Mouse (Mus musculus) limb, embryonic 15.5 days (tissue): ENCODE data around the gene Lrp1. TPM values are rescaled to one million over a fixed set of nuclear protein-coding genes. Genes with fewer than 3 reads are reported as not detected.

Experiments used
- ATAC-seq: fragments of 200-750 bp; cut with Nextera tagmentation; 2 replicates; pipeline ENCODE4 v1.8.0; 2017; ENCODE audit warnings: low read depth, moderate TSS enrichment; ENCODE audit not compliant: insufficient number of reproducible peaks, low FRiP score, low TSS enrichment
- H3K27ac ChIP-seq: fragments of 300-500 bp; sonication (generic); 2 replicates; pipeline ENCODE4 v1.5.1; 2015; ENCODE audit warnings: moderate library complexity, mild to moderate bottlenecking, inconsistent platforms
- H3K27me3 ChIP-seq: fragments of 300-500 bp; sonication (generic); 2 replicates; pipeline ENCODE4 v1.6.1; 2015; ENCODE audit warnings: inconsistent platforms
- H3K36me3 ChIP-seq: fragments of 300-500 bp; sonication (generic); 2 replicates; pipeline ENCODE4 v1.6.1; 2015; ENCODE audit warnings: inconsistent platforms
- H3K4me1 ChIP-seq: fragments of 300-500 bp; sonication (generic); 2 replicates; pipeline ENCODE4 v1.6.1; 2015; ENCODE audit warnings: inconsistent platforms
- H3K4me2 ChIP-seq: fragments of 300-500 bp; sonication (generic); 2 replicates; pipeline ENCODE4 v1.6.1; 2015; ENCODE audit warnings: mild to moderate bottlenecking, inconsistent platforms
- H3K4me3 ChIP-seq: fragments of 300-500 bp; sonication (generic); 2 replicates; pipeline ENCODE4 v1.5.1; 2015; ENCODE audit warnings: mild to moderate bottlenecking, inconsistent platforms
- H3K9ac ChIP-seq: fragments of 300-500 bp; sonication (generic); 2 replicates; pipeline ENCODE4 v1.6.1; 2015; ENCODE audit warnings: inconsistent platforms
- H3K9me3 ChIP-seq: fragments of 300-500 bp; sonication (generic); 2 replicates; pipeline ENCODE4 v1.6.1; 2016; ENCODE audit warnings: inconsistent platforms
- WGBS: fragments of 180-500 bp; shearing (Covaris S2); methylation state at CpG from one replicate; pipeline ENCODE4 v1.1.7; 2015; 5-methylcytosine and 5-hydroxymethylcytosine counted together
- polyA plus RNA-seq: library from polyadenylated mRNA; unstranded; fragments of >200 nt; fragmentation: Nextera tagmentation; extraction: Ambion mirVana; gene quantifications from 2 replicates; pipeline ENCODE4 v1.2.1, GENCODE M21; 2015

Gene Lrp1
- 146 and 148 TPM in 2 replicates for polyA plus RNA-seq

- peak; percentile 80 for ATAC-seq
- no peaks in the 10 kb centered on the region for H3K9me3 ChIP-seq
- no peaks in the 10 kb centered on the region for H3K27me3 ChIP-seq
- H3K4me1 ChIP-seq = peaks cover 45% of the 10 kb centered on the region
- peak within 1 kb of the TSS; percentile 80 for H3K9ac ChIP-seq
- H3K27ac ChIP-seq = peak within 1 kb of the TSS; percentile 98
- 0% methylated on average over 24 of the region's 32 CpGs for WGBS
- peak within 1 kb of the TSS; percentile 86 for H3K4me2 ChIP-seq
- H3K4me3 ChIP-seq = peak within 1 kb of the TSS; percentile 78
- no peaks in the 10 kb centered on the region; the same call in 1 of the 2 replicates for H3K36me3 ChIP-seq
These were observed at the start of gene Lrp1 for GRCm38 (mm10) chr10:127620406-127621190. Gene Lrp1 (minus strand): TSS chr10:127621148.

GRCm38 (mm10) chr10:127670185-127670584 lies 49.2 kb upstream of the Lrp1 start:
- no peak for ATAC-seq
- Histone ChIP-seq H3K27ac (peak overlapping the region; percentile 99; the same call in 1 of the 2 replicates), H3K9ac (no peak overlapping the region), H3K4me2 (no peak overlapping the region), H3K36me3 (no peaks in the 10 kb centered on the region), H3K4me1 (peaks cover 36% of the 10 kb centered on the region), H3K9me3 (no peaks in the 10 kb centered on the region), H3K27me3 (no peaks in the 10 kb centered on the region), H3K4me3 (no peak overlapping the region)
- WGBS = 73% methylated on average over 2 of the region's 2 CpGs

- Histone ChIP-seq H3K36me3 (peaks cover 6% of the 10 kb centered on the region), H3K27ac (peak overlapping the region; percentile 99), H3K4me2 (peak overlapping the region; percentile 72), H3K9me3 (no peaks in the 10 kb centered on the region), H3K4me1 (peaks cover 46% of the 10 kb centered on the region), H3K9ac (no peak overlapping the region), H3K4me3 (peak overlapping the region; percentile 74), H3K27me3 (no peaks in the 10 kb centered on the region)
- no peak for ATAC-seq
- 5% methylated on average over 7 of the region's 7 CpGs for WGBS
These were observed 48.2 kb upstream of the Lrp1 start for GRCm38 (mm10) chr10:127669170-127669569.

DNA sequence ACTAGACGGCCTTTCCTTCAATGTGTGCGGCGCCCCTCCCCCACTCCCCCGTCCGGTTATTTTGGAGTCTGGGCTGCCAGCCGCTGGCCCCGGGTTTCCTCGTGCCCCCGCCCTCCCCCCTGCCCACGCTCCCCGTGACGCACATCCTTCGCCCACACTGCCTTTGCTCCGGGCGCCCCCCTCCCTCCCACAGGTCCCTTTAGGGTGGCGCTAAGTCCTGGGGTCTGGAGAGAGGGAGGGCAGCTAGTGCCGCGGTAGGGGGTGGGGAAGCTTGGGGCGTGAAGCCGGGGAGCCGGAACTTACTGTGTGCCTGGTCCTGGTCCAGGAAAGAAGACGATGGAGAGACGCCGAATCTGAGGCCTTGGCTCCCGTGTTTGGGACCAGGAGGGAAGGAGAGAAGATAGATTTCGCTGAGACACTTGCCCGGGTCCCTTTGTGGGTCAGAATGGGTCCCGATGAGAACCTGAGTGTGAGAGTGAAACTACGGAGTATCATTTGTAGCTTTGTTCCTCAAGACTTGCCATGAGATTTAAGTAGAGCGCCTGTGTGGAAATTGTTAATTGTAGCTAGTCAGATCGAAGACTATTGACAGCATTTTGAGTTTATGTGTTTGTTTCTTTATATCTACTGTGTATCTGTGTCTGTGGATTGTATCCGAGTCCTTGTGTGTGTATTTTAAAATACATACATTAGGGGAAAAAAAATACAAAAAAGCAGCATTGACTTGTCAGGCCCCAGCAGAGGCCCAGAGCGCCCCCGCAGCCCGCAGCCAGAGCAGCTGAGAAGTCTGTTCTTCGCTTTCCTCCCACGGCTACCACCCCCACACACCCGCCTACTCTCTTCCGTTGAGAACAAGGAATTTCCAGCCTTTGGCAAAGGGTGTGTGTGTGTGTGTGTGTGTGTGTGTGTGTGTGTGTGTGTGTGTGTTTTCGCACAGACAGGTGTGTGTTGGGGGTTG lies 47.4 kb upstream of the Lrp1 start, which contains the start of gene Nab2:
Gene Nab2 (minus strand): TSS at position 476 of the 958 bp plus-strand sequence.
- H3K27ac ChIP-seq = peak within 1 kb of the TSS; percentile 99
- peak within 1 kb of the TSS; percentile 72 for H3K4me2 ChIP-seq
- peak within 1 kb of the TSS; percentile 74 for H3K4me3 ChIP-seq
- peaks cover 13% of the 10 kb centered on the region for H3K36me3 ChIP-seq
- H3K9me3 ChIP-seq = no peaks in the 10 kb centered on the region
- under 1% methylated on average over 35 of the region's 40 CpGs for WGBS
- ATAC-seq = peak; percentile 58
- H3K9ac ChIP-seq = peak within 1 kb of the TSS; percentile 79; the same call in 1 of the 2 replicates
- H3K4me1 ChIP-seq = peaks cover 54% of the 10 kb centered on the region
- H3K27me3 ChIP-seq = no peaks in the 10 kb centered on the region

DNA sequence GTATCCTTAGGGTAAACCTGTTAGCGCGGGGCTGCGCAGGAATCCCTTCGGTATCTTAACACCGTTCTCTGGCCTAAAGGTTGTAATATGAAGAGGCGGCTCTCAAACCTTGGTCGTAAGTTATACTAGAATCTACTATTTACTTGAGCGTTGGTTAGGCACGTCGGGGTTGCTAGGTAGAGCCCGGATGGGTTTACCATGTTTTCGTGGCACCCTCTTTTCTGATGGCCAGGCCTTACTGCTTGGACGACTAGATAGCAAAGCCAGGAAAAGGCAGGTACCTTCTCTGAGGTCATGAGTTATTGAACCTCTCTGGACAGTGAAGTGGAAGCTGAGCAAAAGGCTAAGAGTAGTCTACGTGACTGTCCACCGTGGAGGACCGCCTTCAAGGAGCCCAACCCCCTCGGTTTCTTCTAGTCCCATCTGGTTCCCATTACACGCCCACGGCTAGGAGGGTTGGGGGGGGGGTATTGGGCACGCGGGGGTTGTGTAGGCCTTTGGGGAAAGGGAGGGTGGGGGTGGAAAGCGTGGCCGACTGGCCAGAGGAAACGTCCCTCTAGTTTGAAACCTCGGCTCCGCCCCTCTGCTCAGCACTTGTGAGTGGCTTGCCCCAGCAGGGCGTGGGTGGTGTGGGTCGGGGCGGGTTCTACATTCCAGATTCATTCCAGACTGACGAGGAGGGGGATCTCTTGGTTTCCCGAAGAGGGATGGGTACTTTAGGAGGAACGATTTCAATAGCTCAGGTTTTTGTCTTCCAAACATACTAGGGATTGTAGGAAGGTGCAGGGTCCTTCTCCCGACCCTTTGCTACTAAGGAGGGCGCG lies 46.5 kb upstream of the Lrp1 start:
- H3K9me3 ChIP-seq = no peaks in the 10 kb centered on the region
- peak; percentile 83 for ATAC-seq
- peak overlapping the region; percentile 79 for H3K9ac ChIP-seq
- peaks cover 63% of the 10 kb centered on the region for H3K4me1 ChIP-seq
- no peaks in the 10 kb centered on the region for H3K27me3 ChIP-seq
- H3K4me3 ChIP-seq = peak overlapping the region; percentile 74
- under 1% methylated on average over 35 of the region's 35 CpGs for WGBS
- peaks cover 22% of the 10 kb centered on the region for H3K36me3 ChIP-seq
- peak overlapping the region; percentile 99 for H3K27ac ChIP-seq
- H3K4me2 ChIP-seq = peak overlapping the region; percentile 72

GRCm38 (mm10) chr10:127666501-127667268 lies 45.7 kb upstream of the Lrp1 start, which contains the start of gene Nemp1:
Gene Nemp1 (plus strand): TSS chr10:127666901.
- H3K9ac ChIP-seq = peak within 1 kb of the TSS; percentile 79
- H3K36me3 ChIP-seq = peaks cover 22% of the 10 kb centered on the region
- H3K27ac ChIP-seq = peak within 1 kb of the TSS; percentile 99
- H3K4me3 ChIP-seq = peak within 1 kb of the TSS; percentile 74
- ATAC-seq = peak; percentile 73
- H3K4me1 ChIP-seq = peaks cover 71% of the 10 kb centered on the region
- WGBS = under 1% methylated on average over 51 of the region's 73 CpGs
- peak within 1 kb of the TSS; percentile 72 for H3K4me2 ChIP-seq
- H3K9me3 ChIP-seq = no peaks in the 10 kb centered on the region
- no peaks in the 10 kb centered on the region for H3K27me3 ChIP-seq

DNA sequence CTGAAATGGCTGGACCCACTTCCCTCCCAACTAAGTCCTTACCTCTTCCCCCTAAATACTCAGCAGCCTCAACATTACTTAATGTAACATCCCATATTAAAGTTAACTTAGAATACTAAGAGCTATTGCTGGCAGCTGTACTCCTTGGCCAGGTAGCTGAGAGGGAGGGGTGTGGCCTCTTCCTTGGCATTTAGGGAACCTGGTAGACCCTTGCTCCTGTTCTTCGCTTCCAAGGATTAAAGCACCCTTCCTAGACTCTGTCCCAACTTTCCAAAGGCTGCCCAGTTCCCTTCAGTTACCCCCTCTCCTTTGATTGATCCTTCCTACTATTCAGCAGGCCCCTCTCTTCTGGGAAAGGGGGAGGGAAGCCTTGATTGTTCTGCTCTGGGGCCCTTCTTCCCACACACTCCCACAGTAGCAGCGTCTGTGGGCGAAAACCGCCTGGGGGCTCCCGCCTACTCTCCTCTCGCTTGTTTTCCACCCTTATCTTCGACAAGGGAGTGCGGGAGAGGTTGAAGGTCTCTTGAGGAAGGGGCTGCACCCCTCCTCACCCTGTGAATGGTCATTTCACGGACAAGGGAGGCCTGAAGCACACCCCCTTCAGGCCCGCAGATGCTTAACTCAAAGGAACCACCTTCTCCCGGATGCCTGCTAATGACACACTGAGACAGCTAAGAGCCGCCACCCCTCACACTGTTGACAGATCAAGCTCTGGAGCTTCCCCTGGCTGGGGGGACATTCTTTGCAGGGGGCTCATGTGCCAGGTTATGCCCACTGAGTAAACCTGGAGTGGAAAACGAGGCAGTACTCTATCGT lies 44.6 kb upstream of the Lrp1 start:
- H3K9me3 ChIP-seq = no peaks in the 10 kb centered on the region
- peak overlapping the region; percentile 74 for H3K4me3 ChIP-seq
- WGBS = 3% methylated on average over 14 of the region's 14 CpGs
- H3K4me1 ChIP-seq = peaks cover 81% of the 10 kb centered on the region
- peak overlapping the region; percentile 72 for H3K4me2 ChIP-seq
- H3K9ac ChIP-seq = peak overlapping the region; percentile 79
- H3K27ac ChIP-seq = peak overlapping the region; percentile 99
- peaks cover 33% of the 10 kb centered on the region for H3K36me3 ChIP-seq
- H3K27me3 ChIP-seq = no peaks in the 10 kb centered on the region
- ATAC-seq = no peak

- peak overlapping the region; percentile 99 for H3K27ac ChIP-seq
- peaks cover 77% of the 10 kb centered on the region for H3K4me1 ChIP-seq
- no peaks in the 10 kb centered on the region for H3K9me3 ChIP-seq
- peak overlapping the region; percentile 74 for H3K4me3 ChIP-seq
- 27% methylated on average over 13 of the region's 13 CpGs for WGBS
- peaks cover 40% of the 10 kb centered on the region for H3K36me3 ChIP-seq
- no peak for ATAC-seq
- peak overlapping the region; percentile 72 for H3K4me2 ChIP-seq
- no peaks in the 10 kb centered on the region for H3K27me3 ChIP-seq
- H3K9ac ChIP-seq = 0 out of 2 replicates have a peak overlapping the region, but pooled peaks have one; percentile 11
These were observed 43.9 kb upstream of the Lrp1 start for GRCm38 (mm10) chr10:127664891-127665290.

GRCm38 (mm10) chr10:127664166-127664565 lies 43.2 kb upstream of the Lrp1 start:
- Histone ChIP-seq H3K4me2 (peak overlapping the region; percentile 72), H3K27ac (peak overlapping the region; percentile 99), H3K4me3 (peak overlapping the region; percentile 74), H3K4me1 (peaks cover 77% of the 10 kb centered on the region), H3K9ac (no peak overlapping the region), H3K27me3 (no peaks in the 10 kb centered on the region), H3K36me3 (peaks cover 45% of the 10 kb centered on the region), H3K9me3 (no peaks in the 10 kb centered on the region)
- WGBS = 38% methylated on average over 16 of the region's 16 CpGs
- ATAC-seq = no peak

GRCm38 (mm10) chr10:127663590-127663989 lies 42.6 kb upstream of the Lrp1 start:
- Histone ChIP-seq H3K4me2 (peak overlapping the region; percentile 72), H3K36me3 (peaks cover 45% of the 10 kb centered on the region), H3K9me3 (no peaks in the 10 kb centered on the region), H3K4me1 (peaks cover 71% of the 10 kb centered on the region), H3K27ac (peak overlapping the region; percentile 99), H3K27me3 (no peaks in the 10 kb centered on the region), H3K9ac (no peak overlapping the region), H3K4me3 (peak overlapping the region; percentile 74)
- 12% methylated on average over 5 of the region's 5 CpGs for WGBS
- no peak for ATAC-seq
